Mouse (Mus musculus): ENCODE data around the gene F2rl1. TPM values are rescaled to one million over a fixed set of nuclear protein-coding genes. Genes with fewer than 3 reads are reported as not detected.
A peak's percentile ranks its signal among the peaks of the same experiment; 100 is the strongest.

The F2rl1 gene
- polyA plus RNA-seq, 1 experiment from 2014 or later: 11.4 TPM

DNA sequence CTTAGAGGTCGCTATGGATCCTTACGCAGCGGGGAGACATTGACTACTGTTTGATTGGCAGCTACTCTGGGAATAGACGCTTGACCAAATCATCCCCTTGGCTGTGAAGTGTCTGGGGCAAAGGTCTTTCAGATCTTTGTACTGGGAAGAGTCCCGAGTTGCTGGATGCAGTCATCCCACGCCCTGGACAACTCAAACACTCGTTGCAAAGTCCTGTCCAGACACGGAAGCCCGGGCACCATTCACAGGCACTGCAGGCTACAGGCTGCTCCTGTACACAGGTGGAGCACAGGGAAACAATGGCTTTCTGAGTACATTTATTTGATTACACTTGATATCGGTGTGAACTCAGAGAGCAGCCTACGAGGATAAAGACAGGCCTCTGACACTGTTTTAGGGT is 33.7 kb downstream of the F2rl1 start:
- H3K9me3 ChIP-seq: no peaks in the 10 kb centered on the region
- 57% methylated on average over 11 of the region's 11 CpGs for WGBS
- no peak overlapping the region for H3K4me2 ChIP-seq
- no peaks in the 10 kb centered on the region for H3K36me3 ChIP-seq
- H3K27ac ChIP-seq: no peak overlapping the region
- H3K4me1 ChIP-seq: peaks cover 4% of the 10 kb centered on the region; the same call in 1 of the 2 replicates
- no peak overlapping the region for H3K9ac ChIP-seq
- H3K4me3 ChIP-seq (replicated peaks): no peak overlapping the region
- ATAC-seq (ENCODE audit: insufficient read depth, low FRiP score, low read depth): peak; percentile 53; the same call in 1 of the 2 replicates
- H3K27me3 ChIP-seq (replicated peaks): no peaks in the 10 kb centered on the region

DNA sequence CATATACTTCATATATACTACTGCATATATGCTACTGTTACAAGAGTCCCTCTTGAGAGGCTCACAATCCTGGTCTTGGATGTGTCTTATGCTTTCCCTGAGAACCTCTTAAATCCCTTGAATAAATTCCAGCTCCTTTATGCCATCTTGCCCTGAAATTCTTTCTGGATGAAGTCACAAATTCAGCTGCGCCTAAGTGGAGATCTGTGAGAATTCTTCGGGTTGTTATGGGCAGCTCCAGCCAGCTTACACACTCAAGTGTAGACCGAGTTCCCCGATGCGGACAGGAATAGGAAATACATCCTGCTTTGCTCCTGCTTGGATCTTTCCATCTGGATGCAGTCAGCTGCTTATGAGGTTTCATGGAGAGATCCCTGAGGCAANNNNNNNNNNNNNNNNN is 40.4 kb downstream of the F2rl1 start:
- H3K9me3 ChIP-seq: no peaks in the 10 kb centered on the region
- H3K36me3 ChIP-seq: no peaks in the 10 kb centered on the region
- H3K9ac ChIP-seq: no peak overlapping the region
- WGBS: 16% methylated on average over 5 of the region's 5 CpGs
- no peak overlapping the region for H3K27ac ChIP-seq
- H3K27me3 ChIP-seq (replicated peaks): no peaks in the 10 kb centered on the region
- no peaks in the 10 kb centered on the region for H3K4me1 ChIP-seq
- H3K4me3 ChIP-seq (replicated peaks): no peak overlapping the region
- no peak; the same call in 1 of the 2 replicates for ATAC-seq (ENCODE audit: insufficient read depth, low FRiP score, low read depth)
- no peak overlapping the region for H3K4me2 ChIP-seq

DNA sequence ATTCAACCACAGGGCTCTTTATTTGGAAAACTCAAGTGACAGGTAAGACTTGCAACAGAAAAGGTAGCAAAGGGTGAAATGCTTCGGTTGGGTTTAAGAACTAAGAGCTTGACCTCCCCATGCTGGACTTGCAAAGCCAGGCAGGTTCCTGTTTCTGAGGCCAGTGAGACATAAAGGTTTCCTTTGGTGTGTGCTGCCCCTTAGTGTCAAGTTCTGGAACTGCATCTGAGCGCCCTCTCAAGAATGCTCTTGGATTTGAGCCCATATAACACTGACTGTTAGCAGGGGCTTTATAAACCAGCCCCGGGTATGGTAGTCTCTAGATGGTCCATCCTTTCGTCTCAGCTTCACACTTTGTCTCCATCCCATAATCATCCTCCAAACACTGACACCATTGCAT is 43.6 kb downstream of the F2rl1 start:
- H3K4me1 ChIP-seq: no peaks in the 10 kb centered on the region
- no peak overlapping the region for H3K4me2 ChIP-seq
- no peaks in the 10 kb centered on the region for H3K36me3 ChIP-seq
- H3K4me3 ChIP-seq (replicated peaks): no peak overlapping the region
- H3K9me3 ChIP-seq: no peaks in the 10 kb centered on the region
- H3K27me3 ChIP-seq (replicated peaks): no peaks in the 10 kb centered on the region
- H3K9ac ChIP-seq: no peak overlapping the region
- no peak overlapping the region for H3K27ac ChIP-seq
- WGBS: 5% methylated on average over 4 of the region's 4 CpGs
- ATAC-seq (ENCODE audit: insufficient read depth, low FRiP score, low read depth): no peak

DNA sequence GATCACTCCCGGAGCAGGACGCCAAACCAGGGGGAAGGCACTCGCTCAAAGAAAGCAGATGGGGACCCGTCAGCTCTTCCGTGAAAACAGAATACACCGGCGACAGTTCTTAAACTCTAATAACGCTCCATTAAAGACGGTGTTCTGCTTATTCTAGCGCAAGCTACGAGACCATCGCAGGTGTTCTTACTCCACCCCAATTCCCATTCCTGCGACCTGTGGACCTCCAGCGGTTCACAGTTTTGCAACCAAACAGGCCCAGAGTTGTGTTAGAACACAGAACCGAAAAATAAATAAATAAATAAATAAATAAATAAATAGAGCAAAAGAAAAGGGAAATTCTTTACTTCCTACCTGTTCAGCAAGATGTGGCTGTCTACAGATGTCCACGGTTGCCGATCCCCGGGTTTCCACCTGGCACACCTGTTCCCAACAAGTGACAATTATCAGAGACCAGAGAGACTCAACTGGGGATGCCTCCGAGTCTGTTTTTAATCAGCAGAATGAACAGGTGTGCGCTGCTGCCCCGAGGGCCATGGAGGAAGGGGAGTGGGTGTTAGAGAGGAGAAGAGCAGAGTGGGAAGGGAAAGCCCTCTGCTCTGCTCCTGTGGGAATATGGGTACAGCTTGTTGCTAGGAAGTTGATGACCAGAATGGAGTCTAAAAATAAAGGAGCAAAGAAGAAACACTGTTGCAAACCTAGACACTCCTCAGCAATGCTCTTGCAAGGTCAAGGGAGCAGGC is 46.2 kb downstream of the F2rl1 start, which contains the start of gene S100z:
S100z (minus strand) TSS at position 51 of the 743 bp plus-strand sequence.
- Histone ChIP-seq H3K9ac (no peak within 1 kb of the TSS), H3K4me3 (replicated peaks) (no peak within 1 kb of the TSS), H3K9me3 (no peaks in the 10 kb centered on the region), H3K27ac (no peak within 1 kb of the TSS), H3K36me3 (no peaks in the 10 kb centered on the region), H3K27me3 (replicated peaks) (no peaks in the 10 kb centered on the region), H3K4me1 (no peaks in the 10 kb centered on the region), H3K4me2 (no peak within 1 kb of the TSS)
- 86% methylated on average over 21 of the region's 21 CpGs for WGBS
- ATAC-seq (ENCODE audit: insufficient read depth, low FRiP score, low read depth): no peak

DNA sequence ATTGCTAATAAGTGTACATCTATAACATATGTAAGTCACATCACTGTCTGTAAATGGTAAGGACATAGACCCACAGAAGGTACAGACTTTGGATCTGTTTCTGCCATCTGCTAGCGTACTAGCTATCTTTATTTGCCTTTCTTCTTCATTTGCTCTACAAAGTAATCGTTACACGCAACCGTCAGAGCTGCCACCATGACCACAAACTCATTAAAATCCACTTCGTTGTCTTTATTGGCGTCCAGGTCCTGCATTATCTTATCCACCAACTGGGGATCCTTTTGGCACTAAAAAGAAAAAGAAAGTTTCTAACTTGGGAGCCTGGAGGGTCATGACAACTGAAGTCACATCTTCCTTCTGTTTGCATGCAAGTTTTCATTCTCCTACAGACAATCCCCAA is 47.9 kb downstream of the F2rl1 start:
- Histone ChIP-seq H3K9me3 (no peaks in the 10 kb centered on the region), H3K4me2 (no peak overlapping the region), H3K9ac (no peak overlapping the region), H3K27me3 (replicated peaks) (no peaks in the 10 kb centered on the region), H3K27ac (no peak overlapping the region), H3K36me3 (no peaks in the 10 kb centered on the region), H3K4me3 (replicated peaks) (no peak overlapping the region), H3K4me1 (no peaks in the 10 kb centered on the region)
- ATAC-seq (ENCODE audit: insufficient read depth, low FRiP score, low read depth): no peak
- 75% methylated on average over 6 of the region's 6 CpGs for WGBS

DNA sequence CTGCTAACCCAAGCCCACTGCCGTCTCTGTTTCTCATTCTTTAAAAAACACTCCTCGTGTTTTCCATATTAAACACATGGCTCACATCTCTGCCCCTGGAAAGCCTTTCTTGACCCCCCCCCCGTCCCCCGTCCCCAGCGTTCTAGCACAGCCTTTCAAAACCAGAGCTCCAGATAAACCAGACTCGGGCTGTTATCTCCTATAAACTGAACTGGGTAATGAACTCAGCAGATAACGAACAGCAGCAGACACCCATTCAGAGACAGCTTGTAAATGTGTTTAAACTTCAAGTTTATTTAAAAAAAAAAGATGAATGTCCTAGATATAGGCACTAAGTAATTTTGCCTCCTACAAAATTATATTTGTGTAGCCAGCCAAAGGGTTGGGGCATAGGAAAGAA is 49.9 kb downstream of the F2rl1 start:
- Histone ChIP-seq H3K27me3 (replicated peaks) (no peaks in the 10 kb centered on the region), H3K4me1 (no peaks in the 10 kb centered on the region), H3K4me3 (replicated peaks) (no peak overlapping the region), H3K9me3 (no peaks in the 10 kb centered on the region), H3K9ac (no peak overlapping the region), H3K27ac (no peak overlapping the region), H3K4me2 (no peak overlapping the region), H3K36me3 (no peaks in the 10 kb centered on the region)
- ATAC-seq (ENCODE audit: insufficient read depth, low FRiP score, low read depth): no peak
- WGBS: 23% methylated on average over 7 of the region's 7 CpGs

DNA sequence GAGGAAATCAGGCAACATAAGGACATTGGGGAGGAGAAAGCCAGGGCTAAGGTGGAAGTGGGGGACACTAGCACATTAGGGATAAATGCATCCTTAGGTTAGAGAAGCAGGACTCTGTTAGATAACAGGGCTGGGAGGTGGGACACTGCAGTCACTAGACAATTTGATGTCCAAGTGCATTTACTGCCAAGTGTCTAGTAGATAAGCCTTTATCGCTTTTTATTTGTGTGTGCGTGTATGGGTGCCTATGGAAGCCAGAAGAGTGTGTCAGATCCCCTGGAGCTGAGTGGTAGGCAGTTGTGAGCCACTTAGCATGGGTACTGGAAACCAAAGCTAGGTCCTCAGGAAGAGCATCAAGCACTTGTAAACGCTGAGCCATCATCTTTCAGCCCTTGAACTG is 50.7 kb downstream of the F2rl1 start:
- no peak overlapping the region for H3K9ac ChIP-seq
- peak; percentile 27; the same call in 1 of the 2 replicates for ATAC-seq (ENCODE audit: insufficient read depth, low FRiP score, low read depth)
- H3K4me2 ChIP-seq: no peak overlapping the region
- H3K4me1 ChIP-seq: no peaks in the 10 kb centered on the region
- 76% methylated on average over 3 of the region's 3 CpGs for WGBS
- no peak overlapping the region for H3K4me3 ChIP-seq (replicated peaks)
- H3K27ac ChIP-seq: no peak overlapping the region
- H3K36me3 ChIP-seq: no peaks in the 10 kb centered on the region
- no peaks in the 10 kb centered on the region for H3K27me3 ChIP-seq (replicated peaks)
- H3K9me3 ChIP-seq: no peaks in the 10 kb centered on the region

DNA sequence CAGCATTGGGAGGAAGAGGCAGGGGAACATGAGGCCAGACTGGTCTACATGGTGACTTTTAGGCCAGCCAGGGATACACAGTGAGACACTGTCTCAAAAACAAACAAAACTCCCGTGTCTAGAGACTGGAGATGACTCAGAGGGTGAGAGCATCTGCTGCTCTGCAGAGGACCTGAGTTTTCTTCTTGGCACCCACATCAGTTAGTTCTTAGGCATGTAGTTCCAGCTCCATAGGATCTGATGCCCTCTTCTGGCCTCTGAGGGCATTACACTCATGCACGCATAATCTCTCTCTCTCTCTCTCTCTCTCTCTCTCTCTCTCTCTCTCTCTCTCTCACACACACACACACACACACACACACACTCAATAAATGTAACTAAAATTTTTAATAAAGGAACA is 54.1 kb downstream of the F2rl1 start:
- Histone ChIP-seq H3K9ac (no peak overlapping the region), H3K4me1 (no peaks in the 10 kb centered on the region), H3K36me3 (no peaks in the 10 kb centered on the region), H3K27ac (no peak overlapping the region), H3K4me2 (no peak overlapping the region), H3K9me3 (no peaks in the 10 kb centered on the region), H3K27me3 (replicated peaks) (no peaks in the 10 kb centered on the region), H3K4me3 (replicated peaks) (no peak overlapping the region)
- no peak for ATAC-seq (ENCODE audit: insufficient read depth, low FRiP score, low read depth)
- WGBS: 64% methylated on average over 2 of the region's 2 CpGs

Other genes starting within 250 kb of the F2rl1 start
- 51.3 and 60.1 TPM in 2 replicates for gene Zbed3, start 201.6 kb downstream of the F2rl1 start, polyA plus RNA-seq (2015; fragmentation: Nextera tagmentation; extraction: Ambion mirVana)
- gene Aggf1, start 149.9 kb downstream of the F2rl1 start, polyA plus RNA-seq (2015; fragmentation: Nextera tagmentation; extraction: Ambion mirVana): 33.6 and 34.1 TPM in 2 replicates
- gene Crhbp, start 80.3 kb downstream of the F2rl1 start, polyA plus RNA-seq (2015; fragmentation: Nextera tagmentation; extraction: Ambion mirVana): 0.28 and 0.30 TPM in 2 replicates
- not detected in 2 replicates for gene S100z, start 46.5 kb downstream of the F2rl1 start, polyA plus RNA-seq (2015; fragmentation: Nextera tagmentation; extraction: Ambion mirVana)
- 67.5 and 68.7 TPM in 2 replicates for gene F2r, start 93.3 kb upstream of the F2rl1 start, polyA plus RNA-seq (2015; fragmentation: Nextera tagmentation; extraction: Ambion mirVana)
- gene F2rl2, start 171.6 kb upstream of the F2rl1 start, polyA plus RNA-seq (2015; fragmentation: Nextera tagmentation; extraction: Ambion mirVana): 0.42 and 0.67 TPM in 2 replicates